In genomic region chr2:61802656-61803251, GRCm38 (mm10) we compare ENCODE assay signal across 8 mouse cellular contexts. TPM values are rescaled to one million over a fixed set of nuclear protein-coding genes. Genes with fewer than 3 reads are reported as not detected.
DNase-seq lines count a peak whose midpoint lies in the region; ATAC-seq lines count a peak whose summit lies in the region.

Tbr1 (plus strand) TSS chr2:61802930.

- peak within 1 kb of the TSS; percentile 16 for H3K4me3 ChIP-seq in heart, embryonic 16.5 days (ENCODE audit: low read length)
- peak within 1 kb of the TSS; percentile 65 for H3K4me3 ChIP-seq in forebrain, embryonic 16.5 days (replicated peaks; ENCODE audit: low read length)
- no peak within 1 kb of the TSS for H3K4me3 ChIP-seq in neural tube, embryonic 13.5 days

- no peaks in the 10 kb centered on the region for H3K9me3 ChIP-seq in heart, embryonic 16.5 days (replicated peaks; ENCODE audit: control insufficient read depth, low read length)
- no peaks in the 10 kb centered on the region for H3K9me3 ChIP-seq in forebrain, embryonic 16.5 days (ENCODE audit: control insufficient read depth, low read length)
- H3K9me3 ChIP-seq in neural tube, embryonic 13.5 days: no peaks in the 10 kb centered on the region

- intact Hi-C loops in left cerebral cortex, postnatal 25 days (cut with DNase I): loop anchor here (1.0 to 10.0 kb wide), 2 partner anchors 146 to 482 kb away; no protein-coding TSS in a partner anchor

- DNase-seq in heart, adult 18-20 months: no peak
- peak; percentile 33 for DNase-seq in cerebellum, adult 8-10 months
- peak in 1 of 2 experiments; percentile 49 for DNase-seq in left cerebral cortex, postnatal 25 days (ENCODE audit: low spot score in 2 of 2)
- DNase-seq in gastrocnemius, adult 8-10 months (ENCODE audit: low spot score in 2 of 2): no peak
- no peak for DNase-seq in adrenal gland, adult 8-10 months

- ATAC-seq in heart, embryonic 16.5 days (replicated peaks; ENCODE audit: extremely low read depth, insufficient read depth, low FRiP score): no peak
- 0 out of 2 replicates have a peak, but pooled peaks have one; percentile 5 for ATAC-seq in forebrain, embryonic 16.5 days
- peak; percentile 29; the same call in 1 of the 2 replicates for ATAC-seq in neural tube, embryonic 13.5 days (ENCODE audit: low read depth)

- peaks cover 8% of the 10 kb centered on the region for H3K4me1 ChIP-seq in heart, embryonic 16.5 days (ENCODE audit: control insufficient read depth, insufficient read depth, low read length)
- peaks cover 16% of the 10 kb centered on the region for H3K4me1 ChIP-seq in forebrain, embryonic 16.5 days (replicated peaks; ENCODE audit: control insufficient read depth, insufficient read depth, low read length)
- H3K4me1 ChIP-seq in neural tube, embryonic 13.5 days (replicated peaks): peaks cover 32% of the 10 kb centered on the region

- H3K27me3 ChIP-seq in heart, embryonic 16.5 days (ENCODE audit: control insufficient read depth, insufficient read depth, low read length): peaks cover 39% of the 10 kb centered on the region
- H3K27me3 ChIP-seq in forebrain, embryonic 16.5 days (replicated peaks; ENCODE audit: control insufficient read depth, insufficient read depth, low read length): peaks cover 3% of the 10 kb centered on the region
- peaks cover 70% of the 10 kb centered on the region for H3K27me3 ChIP-seq in neural tube, embryonic 13.5 days

- H3K4me2 ChIP-seq in heart, embryonic 16.5 days (ENCODE audit: low read depth, low read length): peak within 1 kb of the TSS; percentile 29
- peak within 1 kb of the TSS; percentile 51 for H3K4me2 ChIP-seq in forebrain, embryonic 16.5 days (ENCODE audit: low read length)
- H3K4me2 ChIP-seq in neural tube, embryonic 13.5 days: no peak within 1 kb of the TSS

- peaks cover 4% of the 10 kb centered on the region; the same call in 1 of the 2 replicates for H3K36me3 ChIP-seq in heart, embryonic 16.5 days (ENCODE audit: control insufficient read depth, insufficient read depth)
- no peaks in the 10 kb centered on the region for H3K36me3 ChIP-seq in forebrain, embryonic 16.5 days (ENCODE audit: control insufficient read depth, insufficient read depth)
- H3K36me3 ChIP-seq in neural tube, embryonic 13.5 days: no peaks in the 10 kb centered on the region

- WGBS in heart, embryonic 16.5 days: 14% methylated on average over 11 of the region's 11 CpGs
- WGBS in forebrain, embryonic 16.5 days: 5% methylated on average over 11 of the region's 11 CpGs
- WGBS in neural tube, embryonic 13.5 days: 7% methylated on average over 11 of the region's 11 CpGs

- no peak within 1 kb of the TSS for H3K27ac ChIP-seq in heart, embryonic 16.5 days (ENCODE audit: low read length)
- H3K27ac ChIP-seq in forebrain, embryonic 16.5 days (ENCODE audit: low read length): peak within 1 kb of the TSS; percentile 98
- H3K27ac ChIP-seq in neural tube, embryonic 13.5 days (replicated peaks): no peak within 1 kb of the TSS

- no peak within 1 kb of the TSS for H3K9ac ChIP-seq in heart, embryonic 16.5 days (ENCODE audit: low read length)
- peak within 1 kb of the TSS; percentile 87 for H3K9ac ChIP-seq in forebrain, embryonic 16.5 days (replicated peaks; ENCODE audit: low read depth, low read length)
- no peak within 1 kb of the TSS for H3K9ac ChIP-seq in neural tube, embryonic 13.5 days

RNA-seq across cellular contexts. Expression of gene Tbr1, which starts in this region (rescaled TPM):
- 0.04 TPM in 1 of 2 replicates, not detected in the other for polyA plus RNA-seq in heart, embryonic 16.5 days (2015; fragmentation: Nextera tagmentation; extraction: Ambion mirVana)
- total RNA-seq in heart, adult 18-20 months (2021): not detected
- 42.2 and 49.9 TPM in 2 replicates for polyA plus RNA-seq in forebrain, embryonic 16.5 days (2015; fragmentation: Nextera tagmentation; extraction: Ambion mirVana)
- total RNA-seq in left cerebral cortex, postnatal 25 days (2021): 100 to 1,000 TPM; 111 to 119 TPM
- 0.07 and 0.33 TPM in 2 replicates for polyA plus RNA-seq in neural tube, embryonic 13.5 days (2015; fragmentation: Nextera tagmentation; extraction: Ambion mirVana)
- not detected for total RNA-seq in gastrocnemius, adult 8-10 months (2022)
- total RNA-seq in adrenal gland, adult 8-10 months (2022): under 1 TPM in 3 of 4 experiments, not detected in 1; 0.07 to 0.22 (median 0.08) TPM

Comparison
In these comparisons a context has a peak if more than half of its experiments do, and no peak if none do; other contexts are left out.
1. RNA of gene Tbr1 (total RNA-seq): 111 to 119 TPM in left cerebral cortex, postnatal 25 days; 0.07 to 0.22 TPM in adrenal gland, adult 8-10 months, not detected in gastrocnemius, adult 8-10 months and not detected in heart, adult 18-20 months; every median in the first group is over 10 times any median in the second.
2. RNA of gene Tbr1 (polyA plus RNA-seq): 42.2 to 49.9 TPM in forebrain, embryonic 16.5 days; 0.07 to 0.33 TPM in neural tube, embryonic 13.5 days and 0.04 TPM in heart, embryonic 16.5 days; every median in the first group is over 10 times any median in the second.
3. Peak in ATAC-seq in neural tube, embryonic 13.5 days; RNA of the gene not detected or under 1 TPM.